Mouse (Mus musculus): ENCODE data around the gene Cep97. TPM values are rescaled to one million over a fixed set of nuclear protein-coding genes. Genes with fewer than 3 reads are reported as not detected.

The Cep97 gene
- total and polyA plus RNA-seq, 3 experiments: 10.7 to 11.1 TPM; not detected in 1

- peak; percentile 89; the same call in 1 of the 2 replicates for TF ChIP-seq UBTF (IDR thresholded peaks at IDR 0.05; ENCODE audit: borderline replicate concordance, insufficient read depth, low read depth, low read length)
- no peak for TF ChIP-seq USF1 (IDR thresholded peaks at IDR 0.05; ENCODE audit: low read depth, low read length)
- no peak for TF ChIP-seq MAFK (IDR thresholded peaks at IDR 0.05; ENCODE audit: borderline replicate concordance, low read depth, low read length)
Measured at GRCm38 (mm10) chr16:55894893-55895650, 39.6 kb downstream of the Cep97 start, which contains the start of gene Nxpe3 (continued).

DNA sequence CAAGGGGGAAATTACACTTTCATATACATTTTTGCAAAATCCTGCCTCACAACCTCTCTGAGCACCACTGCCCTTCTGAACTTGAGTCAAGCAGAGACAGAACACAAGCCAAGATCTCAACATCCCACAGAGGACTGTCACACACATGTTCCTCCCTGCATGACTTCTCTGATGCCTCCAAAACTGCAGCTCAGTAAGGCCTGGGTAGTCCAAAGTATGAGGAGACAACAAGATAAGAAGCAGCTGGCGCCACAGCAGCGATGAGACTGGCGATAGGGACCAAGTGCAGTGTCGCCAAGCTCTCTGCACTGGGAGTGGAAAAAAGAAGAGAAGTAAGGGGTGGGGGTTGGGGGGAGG is 40.1 kb downstream of the Cep97 start:
- H3K9ac ChIP-seq (ENCODE audit: control insufficient read depth, low read depth, low read length, poor library complexity, severe bottlenecking): peak overlapping the region; percentile 24
- H3K79me2 ChIP-seq (ENCODE audit: control insufficient read depth, insufficient read depth, low read length, poor library complexity): peaks cover 2% of the 10 kb centered on the region; the same call in 1 of the 2 replicates
- H3K27ac ChIP-seq (ENCODE audit: control insufficient read depth, low read depth, low read length): peak overlapping the region; percentile 46
- H3K36me3 ChIP-seq (ENCODE audit: control insufficient read depth in 1 of 2, insufficient read depth in 2 of 2, low read length in 2 of 2): peaks cover 0 to 36% of the 10 kb centered on the region in 2 experiments; a peak in 2 of 4 replicates
- H3K27me3 ChIP-seq (ENCODE audit: control insufficient read depth in 1 of 2, insufficient read depth in 2 of 2, low read length in 2 of 2): no peaks in the 10 kb centered on the region
- peak; percentile 76 for DNase-seq (ENCODE audit: low read depth, low spot score)
- peak overlapping the region; percentile 85 for H3K4me3 ChIP-seq (ENCODE audit: control insufficient read depth in 1 of 2, insufficient read depth in 1 of 2, low read depth in 2 of 2, low read length in 2 of 2)
- peaks cover 17 to 40% of the 10 kb centered on the region in 2 experiments for H3K4me1 ChIP-seq (ENCODE audit: control insufficient read depth in 1 of 2, insufficient read depth in 2 of 2, low read length in 2 of 2)
- H3K9me3 ChIP-seq (replicated peaks; ENCODE audit: insufficient read depth, low read length): no peaks in the 10 kb centered on the region
- no peak for TF ChIP-seq NRF1 (IDR thresholded peaks at IDR 0.05; ENCODE audit: insufficient read depth, low read depth, low read length, poor library complexity, severe bottlenecking)
- TF ChIP-seq USF1 (IDR thresholded peaks at IDR 0.05; ENCODE audit: low read depth, low read length): no peak
- TF ChIP-seq KAT2A (conservative IDR thresholded peaks at IDR 0.05; ENCODE audit: low read depth, low read length): no peak
- no peak for TF ChIP-seq MAFK (IDR thresholded peaks at IDR 0.05; ENCODE audit: borderline replicate concordance, low read depth, low read length)
- peak; percentile 31; the same call in 1 of the 2 replicates for TF ChIP-seq ZNF384 (IDR thresholded peaks at IDR 0.05; ENCODE audit: low read depth, low read length)
- no peak for TF ChIP-seq GABPA (IDR thresholded peaks at IDR 0.05; ENCODE audit: low read depth, low read length)
- TF ChIP-seq CHD2 (IDR thresholded peaks at IDR 0.05; ENCODE audit: low read length): no peak
- TF ChIP-seq SIN3A (IDR thresholded peaks at IDR 0.05; ENCODE audit: low read length): peak; percentile 82
- TF ChIP-seq RCOR1 (IDR thresholded peaks at IDR 0.05; ENCODE audit: low read depth, low read length): peak; percentile 35; the same call in 1 of the 2 replicates
- TF ChIP-seq MXI1 (IDR thresholded peaks at IDR 0.05; ENCODE audit: low read depth, low read length): peak; percentile 82
- TF ChIP-seq CHD1 (IDR thresholded peaks at IDR 0.05; ENCODE audit: low read depth, low read length): peak; percentile 67; the same call in 1 of the 2 replicates
- no peak for TF ChIP-seq POLR2A (IDR thresholded peaks at IDR 0.05; ENCODE audit: control insufficient read depth in 1 of 2, insufficient read depth in 1 of 2, low read depth in 1 of 2, low read length in 2 of 2, poor library complexity in 1 of 2)
- TF ChIP-seq MYC (IDR thresholded peaks at IDR 0.05; ENCODE audit: low read depth, low read length): 0 out of 2 replicates have a peak, but pooled peaks have one; percentile 32
- TF ChIP-seq TBP (IDR thresholded peaks at IDR 0.05; ENCODE audit: low read depth, low read length): no peak
- 0 out of 2 replicates have a peak, but pooled peaks have one; percentile 35 for TF ChIP-seq ELF1 (IDR thresholded peaks at IDR 0.05; ENCODE audit: low read depth, low read length)
- peak; percentile 62; the same call in 1 of the 2 replicates for TF ChIP-seq MAZ (IDR thresholded peaks at IDR 0.05; ENCODE audit: low read depth, low read length)
- no peak for TF ChIP-seq RAD21 (IDR thresholded peaks at IDR 0.05; ENCODE audit: low read depth, low read length)
- no peak for TF ChIP-seq USF2 (IDR thresholded peaks at IDR 0.05; ENCODE audit: borderline replicate concordance in 1 of 2, insufficient read depth in 1 of 2, low read depth in 1 of 2, low read length in 2 of 2)
- peak; percentile 66; the same call in 1 of the 2 replicates for TF ChIP-seq TCF12 (IDR thresholded peaks at IDR 0.05; ENCODE audit: low read depth, low read length)
- no peak for TF ChIP-seq POLR2AphosphoS5 (IDR thresholded peaks at IDR 0.05; ENCODE audit: borderline replicate concordance, low read depth, low read length)
- TF ChIP-seq E2F4 (IDR thresholded peaks at IDR 0.05; ENCODE audit: borderline replicate concordance, low read depth, low read length): no peak
- peak; percentile 97 for TF ChIP-seq ETS1 (IDR thresholded peaks at IDR 0.05; ENCODE audit: low read depth, low read length)
- no peak for TF ChIP-seq MEF2A (IDR thresholded peaks at IDR 0.05; ENCODE audit: extremely low read depth, insufficient replicate concordance, low read depth, low read length, poor library complexity, severe bottlenecking)
- TF ChIP-seq BHLHE40 (IDR thresholded peaks at IDR 0.05; ENCODE audit: borderline replicate concordance, low read depth, low read length): peak; percentile 55; the same call in 1 of the 2 replicates
- TF ChIP-seq ZC3H11A (IDR thresholded peaks at IDR 0.05; ENCODE audit: low read depth, low read length): no peak
- peak; percentile 84 for TF ChIP-seq GATA1 (IDR thresholded peaks at IDR 0.05; ENCODE audit: low read depth, low read length)
- TF ChIP-seq POLR2AphosphoS2 (IDR thresholded peaks at IDR 0.05; ENCODE audit: low read length): no peak
- TF ChIP-seq ZMIZ1 (IDR thresholded peaks at IDR 0.05; ENCODE audit: low read depth, low read length): no peak
- TF ChIP-seq SMC3 (IDR thresholded peaks at IDR 0.05; ENCODE audit: low read depth, low read length): no peak
- TF ChIP-seq MYB (IDR thresholded peaks at IDR 0.05; ENCODE audit: low read depth, low read length): no peak
- TF ChIP-seq TAL1 (IDR thresholded peaks at IDR 0.05; ENCODE audit: low read length): no peak

All from MEL (cell line).